Mouse (Mus musculus) kidney, postnatal 36 days (tissue): ENCODE data around the gene 4833423E24Rik.
A peak's percentile ranks its signal among the peaks of the same experiment; 100 is the strongest.

Experiments used
- DNase-seq, 2 experiments: peaks; one replicate each; pipeline ENCODE4 v3.0.0; 2021 to 2022; ENCODE audit warnings: mixed read lengths in 2 of 2

Gene 4833423E24Rik

GRCm38 (mm10) chr2:85518879-85519278 lies at the start of gene 4833423E24Rik:
Gene 4833423E24Rik (minus strand): TSS chr2:85519024.
- DNase-seq, result no peak

DNA sequence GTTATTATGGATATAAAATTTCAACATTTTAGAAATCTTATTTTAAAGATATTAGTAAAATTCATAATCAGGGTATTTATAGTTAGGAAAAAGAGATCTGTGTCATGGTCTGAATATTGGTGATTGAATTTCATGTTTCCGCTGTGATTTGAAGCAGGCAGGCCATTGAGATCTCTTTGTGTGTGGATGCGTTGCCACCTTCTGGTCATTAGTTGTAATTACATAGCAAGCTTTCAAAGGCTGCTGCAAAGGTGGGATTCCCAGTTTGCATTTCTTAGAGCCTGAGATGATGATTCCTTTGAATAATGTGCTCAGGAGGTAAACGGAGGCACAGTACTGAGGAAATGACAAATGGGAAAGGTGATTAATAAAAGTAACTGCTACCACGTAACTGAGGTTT lies 42.4 kb upstream of the 4833423E24Rik start:
- DNase-seq, result peak; percentile 16 to 38

- DNase-seq, result no peak
Observed at GRCm38 (mm10) chr2:85560226-85560625, 41.4 kb upstream of the 4833423E24Rik start.

DNA sequence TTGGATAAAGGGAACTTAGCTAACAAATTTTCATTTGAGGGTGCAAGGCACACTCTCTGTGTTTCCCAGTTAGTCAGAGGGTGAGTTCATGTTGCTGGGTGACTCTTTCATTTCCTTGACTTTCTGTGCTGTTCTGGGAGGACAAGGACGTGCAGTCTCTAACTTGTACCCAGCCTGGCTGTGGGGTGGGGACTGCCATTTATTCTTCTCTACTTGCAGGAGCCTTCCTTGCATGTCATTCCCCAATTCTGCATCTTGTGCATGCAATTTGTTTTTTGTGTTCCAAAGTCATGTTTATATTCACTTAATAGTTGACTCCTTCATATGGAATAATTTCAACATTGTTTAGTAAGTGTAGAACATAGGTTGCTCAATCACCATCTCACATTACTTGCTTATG lies 36.0 kb upstream of the 4833423E24Rik start:
- DNase-seq, result no peak

DNA sequence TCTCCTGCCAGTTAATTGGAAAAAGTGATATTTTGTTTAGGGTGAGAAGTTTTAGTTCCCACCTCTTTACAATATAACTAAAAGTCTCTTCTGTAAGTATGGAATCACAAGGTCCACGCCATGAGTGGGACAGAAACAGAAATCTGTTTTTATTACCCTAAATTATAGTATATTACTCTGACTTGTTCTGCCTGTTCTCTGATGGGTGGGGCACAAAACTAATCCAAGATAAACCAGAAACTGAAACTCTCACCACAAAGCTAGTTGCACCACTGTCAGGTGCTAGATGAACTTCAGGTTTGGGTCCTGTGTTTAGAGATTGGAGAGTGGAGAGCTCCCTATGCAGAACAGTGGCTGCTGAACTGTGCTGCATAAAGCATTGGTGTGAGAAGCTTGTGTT lies 15.1 kb upstream of the 4833423E24Rik start:
- DNase-seq, result no peak

DNA sequence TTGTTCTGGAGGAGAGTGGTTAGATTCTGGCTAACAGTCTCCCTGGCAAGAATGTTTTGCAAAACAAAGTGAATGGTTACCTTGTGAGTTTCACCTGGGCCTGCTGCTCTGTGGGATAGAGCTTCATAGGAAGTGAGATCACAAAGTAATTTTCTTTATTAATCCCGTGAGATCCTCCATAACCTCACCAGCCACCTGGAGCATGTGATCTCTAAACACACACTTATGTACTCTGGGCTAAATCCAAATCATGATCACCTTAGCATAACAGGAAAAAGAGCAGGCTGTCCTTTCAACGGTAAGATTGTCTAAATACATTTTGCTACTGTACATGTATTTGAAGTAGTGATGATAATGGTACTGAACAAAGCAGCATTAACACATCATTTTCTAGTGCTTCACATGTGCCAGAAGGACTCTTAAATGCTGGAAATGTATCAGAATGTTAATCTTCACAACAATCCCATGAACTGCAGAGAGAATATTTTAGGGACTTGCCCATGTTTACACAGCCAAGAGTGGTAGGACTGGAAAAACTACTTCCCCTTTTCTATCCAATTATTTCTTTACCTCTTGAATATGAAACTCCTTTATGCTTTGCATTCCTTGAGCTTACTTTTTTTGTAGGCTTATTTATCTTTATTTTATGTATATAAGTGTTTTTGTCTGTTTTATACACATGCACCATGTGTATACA lies 13.4 kb upstream of the 4833423E24Rik start:
- DNase-seq, result no peak

GRCm38 (mm10) chr2:85522859-85523489 lies 4.2 kb upstream of the 4833423E24Rik start:
- DNase-seq, result no peak

DNA sequence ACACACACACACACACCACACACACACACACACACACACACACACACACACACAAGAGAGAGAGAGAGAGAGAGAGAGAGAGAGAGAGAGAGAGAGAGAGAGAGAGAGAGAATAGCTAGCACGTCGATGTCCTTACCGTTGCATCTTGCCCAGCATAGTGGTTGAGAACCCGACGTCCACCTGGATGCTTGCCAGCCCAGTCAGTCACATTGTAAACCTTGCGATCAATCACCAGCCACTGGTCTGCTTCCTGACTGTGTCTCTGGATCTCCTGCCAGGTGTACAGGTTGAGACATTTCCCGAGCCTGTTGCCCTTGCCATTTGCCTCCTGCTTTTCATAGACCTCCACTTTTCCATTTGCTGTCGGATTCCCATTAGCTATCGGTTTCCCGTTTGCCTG lies 532 bp downstream of the 4833423E24Rik start:
- DNase-seq, result no peak

- no peak for DNase-seq
Observed at GRCm38 (mm10) chr2:85510376-85510775, 8.4 kb downstream of the 4833423E24Rik start.

DNA sequence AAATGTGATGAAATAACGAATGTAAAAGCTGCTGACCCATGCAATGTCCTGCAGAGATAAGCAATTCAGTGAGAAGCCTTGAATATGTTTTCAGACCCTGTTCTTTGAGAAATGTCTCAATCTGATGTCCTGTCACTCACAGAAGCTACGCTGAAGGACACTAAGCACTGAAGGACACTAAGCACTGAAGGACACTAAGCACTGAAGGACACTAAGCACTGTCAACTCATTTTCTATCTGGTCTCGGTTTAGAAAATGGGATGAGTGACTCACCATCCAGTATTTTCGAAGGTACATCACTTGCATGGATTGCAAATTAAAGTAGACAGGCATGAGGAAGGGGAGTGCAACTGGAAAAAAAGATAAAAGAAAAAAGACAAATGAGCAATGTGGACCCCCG lies 28.4 kb downstream of the 4833423E24Rik start:
- DNase-seq, result no peak

GRCm38 (mm10) chr2:85466801-85467325 lies 52.0 kb downstream of the 4833423E24Rik start:
- peak in 1 of 2 experiments; percentile 7 for DNase-seq

DNA sequence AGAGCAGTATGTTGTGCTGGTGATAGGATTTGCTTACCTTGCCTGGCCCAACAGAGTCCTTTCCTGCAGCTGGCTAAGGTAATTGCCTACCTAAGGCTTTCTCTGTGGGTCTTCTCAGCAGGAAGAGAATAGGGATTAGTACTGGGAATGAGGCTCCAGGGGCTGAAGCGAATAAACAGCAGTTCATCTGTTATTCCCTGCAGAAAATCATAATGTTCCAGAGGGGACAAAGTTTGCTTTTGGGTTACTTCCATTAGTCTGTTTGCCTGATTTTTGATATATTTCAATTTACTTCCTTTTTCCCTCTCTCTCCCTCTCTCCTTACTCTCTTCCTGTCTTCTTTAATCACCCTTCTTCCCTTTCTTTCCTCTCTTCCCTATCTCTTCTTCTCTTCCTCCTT lies 75.3 kb downstream of the 4833423E24Rik start, which contains the start of gene Olfr995:
Olfr995 (minus strand) TSS at position 101 of the 400 bp plus-strand sequence.
- DNase-seq, result no peak

- DNase-seq, result no peak
Observed at GRCm38 (mm10) chr2:85442546-85442945, 76.3 kb downstream of the 4833423E24Rik start.

GRCm38 (mm10) chr2:85436351-85436750 lies 82.5 kb downstream of the 4833423E24Rik start, which contains the start of gene Olfr994:
Gene Olfr994 (minus strand): TSS chr2:85436451.
- no peak for DNase-seq
